Mouse (Mus musculus): ENCODE data around the gene Tor4a. TPM values are rescaled to one million over a fixed set of nuclear protein-coding genes. Genes with fewer than 3 reads are reported as not detected.

The Tor4a gene
- polyA plus RNA-seq (2015; fragmentation: Nextera tagmentation; extraction: Ambion mirVana) = 9.0 and 12.1 TPM in 2 replicates

DNA sequence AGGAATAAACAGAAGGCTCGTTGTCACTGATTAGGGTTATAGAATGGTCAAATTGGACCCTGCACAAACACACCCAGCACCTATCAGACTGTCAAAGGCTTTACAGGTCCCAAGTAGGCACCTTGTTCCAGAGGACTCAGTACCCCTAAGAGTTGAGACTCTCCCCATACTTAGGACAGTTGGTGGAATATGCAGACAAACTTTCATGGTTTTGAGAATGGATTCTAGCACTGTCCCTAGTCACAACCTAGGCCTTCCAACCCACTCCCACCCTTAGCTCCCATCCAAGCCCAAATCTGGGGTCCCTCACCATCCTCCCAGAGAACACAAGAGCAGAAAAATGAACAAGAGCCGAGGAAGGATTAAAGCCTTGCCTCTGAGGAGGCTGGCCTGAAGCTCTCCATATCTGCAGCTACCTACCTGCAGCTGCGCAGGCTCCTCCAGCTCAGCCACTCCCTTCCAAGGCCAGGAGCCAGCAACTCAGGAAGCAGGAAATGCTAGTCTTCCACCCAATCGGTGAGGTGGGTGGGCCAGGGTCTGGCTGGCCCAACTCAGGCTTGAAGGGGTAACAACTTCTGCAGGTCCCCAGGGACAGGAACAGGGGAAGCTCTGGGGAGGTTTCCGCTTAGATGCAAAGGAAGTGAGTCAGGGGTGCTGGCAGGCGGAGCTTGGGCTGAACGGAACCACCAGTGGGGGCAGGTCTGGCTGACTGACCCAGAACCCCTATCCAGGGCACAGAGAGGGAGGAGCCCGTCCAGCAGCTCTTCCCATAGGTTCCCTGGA is at the start of gene Tor4a:
Gene Tor4a, minus strand, starts transcription at position 715 of the 783 bp plus-strand sequence.

DNA sequence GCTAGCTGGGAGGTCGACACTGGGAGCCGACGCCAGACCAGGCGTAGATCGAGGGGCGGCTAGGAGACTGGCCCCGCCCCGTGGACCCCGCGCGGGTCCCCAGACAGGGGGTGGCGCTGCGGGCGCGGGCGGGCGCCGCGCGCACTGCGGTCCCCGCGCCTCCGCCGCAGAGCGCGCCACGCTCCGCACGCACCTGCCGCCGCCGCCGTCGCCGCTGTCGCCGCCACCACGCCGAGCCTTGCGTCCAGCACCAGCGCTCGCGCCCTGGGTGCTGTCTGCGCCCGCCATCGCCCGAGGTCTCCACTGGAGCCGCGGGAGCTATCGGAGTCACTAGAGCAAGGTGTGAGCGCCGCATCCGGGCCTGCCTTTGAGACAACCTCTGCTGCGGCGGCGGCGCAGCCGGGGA is 45.4 kb upstream of the Tor4a start, which contains the start of the genes Rnf208 and Cysrt1:
Gene Rnf208, plus strand, starts transcription at position 155 of the 406 bp plus-strand sequence.
Gene Cysrt1, minus strand, starts transcription at position 352 of the 406 bp plus-strand sequence.

DNA sequence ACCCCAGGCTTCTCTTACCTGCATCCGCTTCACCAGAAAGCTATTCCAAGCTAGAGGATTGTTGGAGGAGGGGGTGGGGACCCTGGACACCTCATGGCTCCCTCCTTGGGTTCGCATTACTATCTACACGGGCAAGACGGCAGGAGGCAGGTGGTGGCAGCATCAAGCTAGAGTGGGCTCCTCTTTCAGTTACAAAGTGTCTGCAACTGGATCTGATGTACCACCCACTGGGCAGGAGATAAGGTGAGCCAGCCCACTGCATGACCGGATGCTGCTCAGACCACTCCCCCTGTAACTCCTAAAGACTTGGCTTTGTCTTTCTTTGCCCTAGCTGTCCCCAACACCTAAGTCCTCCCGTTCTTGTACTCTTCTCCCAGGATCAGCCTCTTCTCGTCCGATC is 39.9 kb upstream of the Tor4a start, which contains the start of gene Rnf224:
Gene Rnf224, minus strand, starts transcription at position 174 of the 400 bp plus-strand sequence.

DNA sequence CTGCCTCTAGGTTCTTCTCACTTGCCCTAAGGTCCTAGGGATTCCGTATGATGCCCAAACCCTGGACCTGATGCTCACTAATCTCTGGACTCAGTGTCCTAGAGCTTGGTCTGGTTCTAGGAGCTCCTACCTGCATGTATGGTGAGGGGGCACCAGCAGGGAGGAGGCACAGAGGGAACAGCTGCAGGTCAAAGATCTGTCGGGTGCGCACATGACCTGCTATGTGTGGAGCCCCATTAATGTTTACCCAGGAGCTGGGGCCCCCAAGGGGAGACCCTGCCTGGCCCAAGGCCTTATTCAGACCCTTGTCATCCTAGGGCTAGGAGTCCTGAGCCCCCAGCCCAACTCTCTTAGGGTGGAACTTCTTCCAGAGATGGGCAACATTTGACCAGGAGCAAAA is 37.4 kb upstream of the Tor4a start, which contains the start of gene Slc34a3:
Gene Slc34a3, minus strand, starts transcription at position 315 of the 400 bp plus-strand sequence.

DNA sequence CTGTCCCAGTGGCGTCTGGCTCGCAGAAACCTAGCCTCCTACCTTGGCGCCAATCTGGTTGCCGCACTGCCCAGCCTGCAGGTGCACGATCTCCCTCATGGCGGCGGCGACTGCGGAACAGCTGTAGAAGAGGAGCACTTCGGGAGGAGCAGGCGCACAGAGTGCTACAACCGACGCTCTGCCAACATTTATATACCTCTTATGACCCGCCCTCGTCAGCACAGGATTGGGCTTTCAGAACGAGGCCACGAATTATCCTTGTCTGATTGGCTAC is 27.7 kb upstream of the Tor4a start, which contains the start of gene Tubb4b:
Gene Tubb4b, minus strand, starts transcription at position 211 of the 274 bp plus-strand sequence.

DNA sequence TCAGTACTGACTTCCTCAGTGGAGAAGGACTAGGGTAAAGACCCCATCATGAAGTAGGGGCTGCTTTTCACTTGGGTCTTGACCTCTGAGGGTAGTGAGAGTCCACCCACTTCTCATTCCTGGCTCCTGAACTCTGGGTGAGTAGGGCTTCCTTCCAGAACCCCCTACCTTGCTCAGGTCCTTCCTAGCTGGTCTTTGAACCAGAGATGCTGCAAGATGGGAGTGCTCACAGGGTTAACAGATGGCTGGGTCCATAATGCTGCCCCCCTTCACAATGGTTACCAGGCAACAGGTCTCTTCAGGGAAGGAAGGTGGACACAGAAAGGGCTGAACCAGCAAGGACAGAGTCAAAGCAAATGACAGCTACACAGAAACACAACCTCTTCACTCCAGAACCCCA is 21.8 kb upstream of the Tor4a start, which contains the start of gene Fam166a:
Gene Fam166a, plus strand, starts transcription at position 301 of the 400 bp plus-strand sequence.

DNA sequence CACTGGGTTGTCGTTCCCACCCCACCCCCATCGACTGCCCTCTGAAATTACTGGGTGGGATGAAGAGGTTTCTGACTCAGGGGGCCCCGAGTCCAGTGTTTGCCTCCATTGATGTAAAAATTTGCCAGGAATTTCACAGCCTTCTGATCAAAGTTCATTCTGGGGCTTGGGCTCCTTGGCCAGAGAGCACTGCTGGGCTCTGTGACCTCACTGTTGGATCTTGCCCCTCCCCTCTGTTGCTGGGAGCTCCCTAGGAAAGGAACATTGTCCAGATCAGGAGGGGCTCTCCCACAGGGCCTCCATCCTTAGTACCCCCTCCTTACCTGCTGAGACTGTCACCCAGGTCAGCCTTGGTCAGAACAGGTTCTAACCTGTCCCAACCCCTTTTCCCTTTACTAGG is 17.8 kb upstream of the Tor4a start, which contains the start of gene Stpg3:
Gene Stpg3, minus strand, starts transcription at position 194 of the 400 bp plus-strand sequence.

DNA sequence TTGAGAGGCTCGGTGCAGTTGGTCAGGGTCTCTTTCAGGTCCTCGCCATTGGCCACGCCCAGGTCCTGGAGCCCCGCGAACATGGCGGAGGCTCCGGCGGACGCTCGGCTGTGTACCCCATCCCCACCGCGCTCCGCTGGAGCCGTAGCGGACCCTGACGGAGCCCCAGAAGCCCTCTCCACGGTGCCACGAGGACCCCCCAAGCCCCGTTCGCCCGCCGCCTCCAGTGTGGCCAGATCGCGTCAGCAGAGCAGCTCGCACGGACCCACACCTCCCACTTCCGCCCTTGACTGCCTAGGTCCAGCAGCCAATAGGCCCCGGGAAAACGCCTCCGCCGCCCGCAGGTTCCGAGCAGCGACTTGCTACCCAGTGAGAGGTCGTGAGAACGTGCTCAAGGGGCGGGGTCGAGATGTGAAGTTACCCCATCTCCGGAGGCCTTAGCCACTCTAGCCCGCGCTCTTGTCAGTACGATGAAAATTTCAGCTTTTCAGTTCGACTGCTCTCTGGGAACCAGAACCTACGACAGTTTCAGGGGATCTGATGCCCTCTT is 14.5 kb upstream of the Tor4a start, which contains the start of gene Nelfb:
Gene Nelfb, minus strand, starts transcription at position 369 of the 550 bp plus-strand sequence.

DNA sequence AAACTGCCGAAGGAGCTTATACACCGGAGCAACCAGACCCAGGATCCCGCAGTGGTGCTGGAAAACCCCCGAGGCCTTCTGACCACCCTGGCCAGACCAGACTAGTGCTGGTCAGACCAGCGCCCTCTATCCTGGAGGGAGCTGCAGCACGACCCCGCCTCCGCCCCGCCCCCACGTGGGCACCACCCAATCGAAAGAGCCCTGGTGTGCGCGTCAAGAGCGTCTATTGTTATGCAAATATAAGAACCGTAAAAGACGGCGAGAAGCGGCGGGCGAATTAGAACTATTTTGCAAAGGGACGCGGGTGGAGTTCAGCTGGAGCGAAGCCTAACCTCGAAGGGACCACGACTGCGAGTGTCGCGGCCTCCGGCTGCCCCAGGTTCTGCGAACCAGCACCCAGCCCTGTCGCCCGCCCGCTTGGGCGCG is 16.2 kb downstream of the Tor4a start, which contains the start of gene Nrarp:
Gene Nrarp, plus strand, starts transcription at position 281 of the 426 bp plus-strand sequence.

Other genes starting within 250 kb of the Tor4a start
- gene Zmynd19, start 247.1 kb downstream of the Tor4a start, polyA plus RNA-seq (2015; fragmentation: Nextera tagmentation; extraction: Ambion mirVana) = 13.4 and 15.2 TPM in 2 replicates
- 15.2 and 15.6 TPM in 2 replicates for gene Dph7, start 234.5 kb downstream of the Tor4a start, polyA plus RNA-seq (2015; fragmentation: Nextera tagmentation; extraction: Ambion mirVana)
- 97.8 and 105 TPM in 2 replicates for gene Mrpl41, start 221.8 kb downstream of the Tor4a start, polyA plus RNA-seq (2015; fragmentation: Nextera tagmentation; extraction: Ambion mirVana)
- gene Pnpla7, start 220.9 kb downstream of the Tor4a start, polyA plus RNA-seq (2015; fragmentation: Nextera tagmentation; extraction: Ambion mirVana) = 24.9 and 30.7 TPM in 2 replicates
- gene Nsmf, start 142.5 kb downstream of the Tor4a start, polyA plus RNA-seq (2015; fragmentation: Nextera tagmentation; extraction: Ambion mirVana) = 16.5 and 22.2 TPM in 2 replicates
- not detected in 2 replicates for gene Entpd8, start 116.6 kb downstream of the Tor4a start, polyA plus RNA-seq (2015; fragmentation: Nextera tagmentation; extraction: Ambion mirVana)
- 0.07 and 0.21 TPM in 2 replicates for gene Noxa1, start 101.7 kb downstream of the Tor4a start, polyA plus RNA-seq (2015; fragmentation: Nextera tagmentation; extraction: Ambion mirVana)
- 5.3 and 5.6 TPM in 2 replicates for gene Nrarp, start 16.1 kb downstream of the Tor4a start, polyA plus RNA-seq (2015; fragmentation: Nextera tagmentation; extraction: Ambion mirVana)
- gene Nelfb, start 14.6 kb upstream of the Tor4a start, polyA plus RNA-seq (2015; fragmentation: Nextera tagmentation; extraction: Ambion mirVana) = 46.6 and 50.8 TPM in 2 replicates
- gene Stpg3, start 17.8 kb upstream of the Tor4a start, polyA plus RNA-seq (2015; fragmentation: Nextera tagmentation; extraction: Ambion mirVana) = not detected in 2 replicates
- gene Fam166a, start 21.9 kb upstream of the Tor4a start, polyA plus RNA-seq (2015; fragmentation: Nextera tagmentation; extraction: Ambion mirVana) = 0.82 and 1.2 TPM in 2 replicates
- gene Tubb4b, start 27.8 kb upstream of the Tor4a start, polyA plus RNA-seq (2015; fragmentation: Nextera tagmentation; extraction: Ambion mirVana) = 605 and 682 TPM in 2 replicates
- gene Slc34a3, start 37.5 kb upstream of the Tor4a start, polyA plus RNA-seq (2015; fragmentation: Nextera tagmentation; extraction: Ambion mirVana) = 0.07 TPM in 1 of 2 replicates, not detected in the other
- gene Rnf224, start 39.9 kb upstream of the Tor4a start, polyA plus RNA-seq (2015; fragmentation: Nextera tagmentation; extraction: Ambion mirVana) = 0.10 TPM in 1 of 2 replicates, not detected in the other
- gene Rnf208, start 45.4 kb upstream of the Tor4a start, polyA plus RNA-seq (2015; fragmentation: Nextera tagmentation; extraction: Ambion mirVana) = 0.69 and 0.85 TPM in 2 replicates
- not detected in 2 replicates for gene Cysrt1, start 45.6 kb upstream of the Tor4a start, polyA plus RNA-seq (2015; fragmentation: Nextera tagmentation; extraction: Ambion mirVana)
- 2.9 and 3.5 TPM in 2 replicates for gene AL732309.1, start 50.0 kb upstream of the Tor4a start, polyA plus RNA-seq (2015; fragmentation: Nextera tagmentation; extraction: Ambion mirVana)
- 31.2 and 35.2 TPM in 2 replicates for gene Tmem203, start 58.6 kb upstream of the Tor4a start, polyA plus RNA-seq (2015; fragmentation: Nextera tagmentation; extraction: Ambion mirVana)
- gene Tprn, start 65.7 kb upstream of the Tor4a start, polyA plus RNA-seq (2015; fragmentation: Nextera tagmentation; extraction: Ambion mirVana) = 7.7 and 9.0 TPM in 2 replicates
- gene Ssna1, start 75.6 kb upstream of the Tor4a start, polyA plus RNA-seq (2015; fragmentation: Nextera tagmentation; extraction: Ambion mirVana) = 176 and 182 TPM in 2 replicates
- 45.1 and 48.8 TPM in 2 replicates for gene Anapc2, start 75.6 kb upstream of the Tor4a start, polyA plus RNA-seq (2015; fragmentation: Nextera tagmentation; extraction: Ambion mirVana)
- not detected in 2 replicates for gene Tmem210, start 91.3 kb upstream of the Tor4a start, polyA plus RNA-seq (2015; fragmentation: Nextera tagmentation; extraction: Ambion mirVana)
- gene Lrrc26, start 93.0 kb upstream of the Tor4a start, polyA plus RNA-seq (2015; fragmentation: Nextera tagmentation; extraction: Ambion mirVana) = not detected in 2 replicates
- gene Grin1, start 122.3 kb upstream of the Tor4a start, polyA plus RNA-seq (2015; fragmentation: Nextera tagmentation; extraction: Ambion mirVana) = 0.06 TPM in 1 of 2 replicates, not detected in the other
- gene Man1b1, start 135.5 kb upstream of the Tor4a start, polyA plus RNA-seq (2015; fragmentation: Nextera tagmentation; extraction: Ambion mirVana) = 30.8 and 37.7 TPM in 2 replicates
- 8.5 and 10.1 TPM in 2 replicates for gene Dpp7, start 159.5 kb upstream of the Tor4a start, polyA plus RNA-seq (2015; fragmentation: Nextera tagmentation; extraction: Ambion mirVana)
- gene Uap1l1, start 168.8 kb upstream of the Tor4a start, polyA plus RNA-seq (2015; fragmentation: Nextera tagmentation; extraction: Ambion mirVana) = 20.1 and 27.6 TPM in 2 replicates
- gene Sapcd2, start 175.4 kb upstream of the Tor4a start, polyA plus RNA-seq (2015; fragmentation: Nextera tagmentation; extraction: Ambion mirVana) = 28.3 and 28.4 TPM in 2 replicates
- gene Entpd2, start 199.0 kb upstream of the Tor4a start, polyA plus RNA-seq (2015; fragmentation: Nextera tagmentation; extraction: Ambion mirVana) = 1.3 and 2.0 TPM in 2 replicates
- gene Npdc1, start 202.5 kb upstream of the Tor4a start, polyA plus RNA-seq (2015; fragmentation: Nextera tagmentation; extraction: Ambion mirVana) = 11.4 and 14.1 TPM in 2 replicates
- 1.7 and 2.6 TPM in 2 replicates for gene Fut7, start 226.4 kb upstream of the Tor4a start, polyA plus RNA-seq (2015; fragmentation: Nextera tagmentation; extraction: Ambion mirVana)
- 1.5 and 1.6 TPM in 2 replicates for gene Abca2, start 231.8 kb upstream of the Tor4a start, polyA plus RNA-seq (2015; fragmentation: Nextera tagmentation; extraction: Ambion mirVana)